Mouse (Mus musculus) stomach, embryonic 15.5 days (tissue): ENCODE data around the gene Smtnl1. TPM values are rescaled to one million over a fixed set of nuclear protein-coding genes. Genes with fewer than 3 reads are reported as not detected.
A peak's percentile ranks its signal among the peaks of the same experiment; 100 is the strongest.

Experiments used
- ATAC-seq: fragments of 200-750 bp; cut with Nextera tagmentation; 2 replicates; pipeline ENCODE4 v1.8.0; 2017; ENCODE audit warnings: low read depth, moderate number of reproducible peaks, moderate TSS enrichment; ENCODE audit not compliant: insufficient read depth, low FRiP score
- H3K27ac ChIP-seq: fragments of 300-500 bp; sonication (generic); 2 replicates; pipeline ENCODE4 v1.5.1; 2015; ENCODE audit warnings: mild to moderate bottlenecking, inconsistent platforms
- H3K27me3 ChIP-seq: fragments of 300-500 bp; sonication (generic); replicated peaks from 2 replicates; pipeline ENCODE4 v1.6.1; 2015; ENCODE audit warnings: inconsistent platforms
- H3K36me3 ChIP-seq: fragments of 300-500 bp; sonication (generic); 2 replicates; pipeline ENCODE4 v1.6.1; 2015; ENCODE audit warnings: inconsistent platforms
- H3K4me1 ChIP-seq: fragments of 300-500 bp; sonication (generic); 2 replicates; pipeline ENCODE4 v1.6.1; 2015; ENCODE audit warnings: inconsistent platforms
- H3K4me2 ChIP-seq: fragments of 300-500 bp; sonication (generic); 2 replicates; pipeline ENCODE4 v1.6.1; 2015; ENCODE audit warnings: mild to moderate bottlenecking, inconsistent platforms
- H3K4me3 ChIP-seq: fragments of 300-500 bp; sonication (generic); replicated peaks from 2 replicates; pipeline ENCODE4 v1.5.1; 2015; ENCODE audit warnings: inconsistent platforms
- H3K9ac ChIP-seq: fragments of 300-500 bp; sonication (generic); 2 replicates; pipeline ENCODE4 v1.6.1; 2015; ENCODE audit warnings: inconsistent platforms
- H3K9me3 ChIP-seq: fragments of 300-500 bp; sonication (generic); 2 replicates; pipeline ENCODE4 v1.6.1; 2016; ENCODE audit warnings: inconsistent platforms
- WGBS: fragments of 180-500 bp; shearing (Covaris S2); methylation state at CpG from one replicate; pipeline ENCODE4 v1.1.7; 2015; 5-methylcytosine and 5-hydroxymethylcytosine counted together
- polyA plus RNA-seq: library from polyadenylated mRNA; unstranded; fragments of >200 nt; fragmentation: Nextera tagmentation; extraction: Ambion mirVana; gene quantifications from 2 replicates; pipeline ENCODE4 v1.2.1, GENCODE M21; 2015

The Smtnl1 gene
- polyA plus RNA-seq, 1 experiment from 2014 or later = 0.08 TPM

GRCm38 (mm10) chr2:84851130-84852040 lies 28.9 kb upstream of the Smtnl1 start:
- 0 out of 2 replicates have a peak overlapping the region, but pooled peaks have one; percentile 35 for H3K27ac ChIP-seq
- H3K27me3 ChIP-seq = no peaks in the 10 kb centered on the region

DNA sequence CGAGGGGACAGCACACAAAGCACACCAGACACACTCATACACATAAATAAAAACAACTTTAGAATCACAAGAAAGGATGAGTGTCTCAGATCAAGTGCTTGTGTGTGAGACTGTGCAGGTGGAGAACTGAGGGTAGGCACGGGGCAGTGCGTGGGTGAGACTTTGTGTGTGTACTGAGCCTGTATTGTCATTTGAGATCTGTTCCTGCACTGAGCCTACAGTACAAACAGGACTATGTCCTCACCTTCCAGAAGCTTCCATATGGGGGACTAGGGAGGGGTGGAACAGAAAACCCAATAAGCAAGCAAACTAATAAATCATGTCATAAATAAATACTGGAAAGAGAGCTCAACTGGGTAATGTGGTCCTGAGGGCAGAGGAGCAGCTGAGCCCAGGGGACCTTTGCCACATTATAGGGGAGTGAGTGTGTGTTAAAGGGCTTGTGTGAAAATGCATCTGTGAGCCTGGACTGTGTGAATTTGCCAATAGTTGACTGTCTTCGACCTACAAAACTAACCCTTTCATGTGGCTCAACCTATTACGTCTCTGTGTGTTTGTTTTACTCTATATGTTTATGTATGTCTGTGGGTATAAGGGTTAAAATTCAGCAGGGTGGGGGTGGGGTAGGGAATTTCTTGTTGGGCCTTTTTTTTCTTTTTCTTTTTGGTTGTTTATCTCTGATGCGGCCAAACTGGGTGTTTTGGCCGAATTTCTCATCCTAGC lies 28.1 kb upstream of the Smtnl1 start:
- Histone ChIP-seq H3K4me3 (no peak overlapping the region), H3K27ac (0 out of 2 replicates have a peak overlapping the region, but pooled peaks have one; percentile 35), H3K9ac (no peak overlapping the region), H3K4me1 (0 out of 2 replicates have a peak, but pooled peaks cover 7% of the 10 kb centered on the region), H3K9me3 (no peaks in the 10 kb centered on the region), H3K4me2 (peak overlapping the region; percentile 44), H3K27me3 (no peaks in the 10 kb centered on the region), H3K36me3 (peaks cover 12% of the 10 kb centered on the region; the same call in 1 of the 2 replicates)
- ATAC-seq = peak; percentile 29; the same call in 1 of the 2 replicates
- 53% methylated on average over 7 of the region's 7 CpGs for WGBS

More at GRCm38 (mm10) chr2:84851130-84852040, 28.9 kb upstream of the Smtnl1 start:
- peak; percentile 81 for ATAC-seq
- Histone ChIP-seq H3K9ac (no peak overlapping the region), H3K4me3 (0 out of 2 replicates have a peak overlapping the region, but pooled peaks have one; percentile 14), H3K4me2 (peak overlapping the region; percentile 44), H3K36me3 (peaks cover 12% of the 10 kb centered on the region; the same call in 1 of the 2 replicates), H3K4me1 (0 out of 2 replicates have a peak, but pooled peaks cover 7% of the 10 kb centered on the region), H3K9me3 (no peaks in the 10 kb centered on the region)
- 41% methylated on average over 23 of the region's 23 CpGs for WGBS

GRCm38 (mm10) chr2:84845226-84845625 lies 22.8 kb upstream of the Smtnl1 start:
- no peak overlapping the region for H3K4me2 ChIP-seq
- 0 out of 2 replicates have a peak, but pooled peaks cover 5% of the 10 kb centered on the region for H3K36me3 ChIP-seq
- H3K4me1 ChIP-seq = peaks cover 14% of the 10 kb centered on the region
- no peak overlapping the region for H3K27ac ChIP-seq
- WGBS = 72% methylated on average over 1 of the region's 1 CpGs
- no peaks in the 10 kb centered on the region for H3K9me3 ChIP-seq
- no peak overlapping the region for H3K4me3 ChIP-seq
- H3K27me3 ChIP-seq = no peaks in the 10 kb centered on the region
- no peak overlapping the region for H3K9ac ChIP-seq
- ATAC-seq = no peak

- 74% methylated on average over 6 of the region's 6 CpGs for WGBS
- Histone ChIP-seq H3K9me3 (no peaks in the 10 kb centered on the region), H3K4me2 (no peak overlapping the region)
These were observed 21.2 kb upstream of the Smtnl1 start for GRCm38 (mm10) chr2:84843654-84844053.

DNA sequence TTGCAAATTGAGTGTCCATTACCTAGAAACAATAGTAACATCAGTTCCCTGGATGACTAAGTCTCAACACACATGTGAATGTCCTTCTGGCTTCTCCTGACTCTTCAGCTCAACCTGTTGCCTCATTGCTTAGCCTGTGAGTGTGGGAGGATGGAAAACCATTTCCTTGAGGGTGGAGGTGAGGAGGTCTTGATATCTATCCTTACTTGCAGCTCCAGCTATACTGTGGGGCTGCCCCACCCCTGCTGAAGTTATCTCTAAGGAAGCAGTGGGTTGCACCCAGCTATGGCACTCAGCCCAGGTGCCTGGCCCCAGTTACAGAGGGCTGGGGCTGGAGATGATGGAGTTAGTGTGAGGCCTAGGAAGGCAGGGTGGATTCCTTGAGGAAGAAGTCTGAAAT lies 19.5 kb upstream of the Smtnl1 start:
- Histone ChIP-seq H3K9me3 (no peaks in the 10 kb centered on the region), H3K27me3 (no peaks in the 10 kb centered on the region), H3K9ac (no peak overlapping the region), H3K36me3 (no peaks in the 10 kb centered on the region), H3K4me2 (peak overlapping the region; percentile 90; the same call in 1 of the 2 replicates), H3K4me1 (peaks cover 22% of the 10 kb centered on the region), H3K27ac (no peak overlapping the region), H3K4me3 (0 out of 2 replicates have a peak overlapping the region, but pooled peaks have one; percentile 70)
- ATAC-seq = peak; percentile 87

More at GRCm38 (mm10) chr2:84843654-84844053, 21.2 kb upstream of the Smtnl1 start:
- Histone ChIP-seq H3K27ac (no peak overlapping the region), H3K4me1 (peaks cover 18% of the 10 kb centered on the region), H3K27me3 (no peaks in the 10 kb centered on the region), H3K9ac (no peak overlapping the region), H3K4me3 (no peak overlapping the region), H3K36me3 (no peaks in the 10 kb centered on the region)
- no peak for ATAC-seq

- Histone ChIP-seq H3K27me3 (no peaks in the 10 kb centered on the region), H3K4me1 (peaks cover 22% of the 10 kb centered on the region), H3K27ac (peak overlapping the region; percentile 91), H3K9me3 (no peaks in the 10 kb centered on the region), H3K4me3 (peak overlapping the region; percentile 70), H3K4me2 (peak overlapping the region; percentile 90), H3K9ac (peak overlapping the region; percentile 84), H3K36me3 (no peaks in the 10 kb centered on the region)
- ATAC-seq = peak; percentile 10
- 3% methylated on average over 17 of the region's 17 CpGs for WGBS
These were observed 18.5 kb upstream of the Smtnl1 start for GRCm38 (mm10) chr2:84840748-84841563.

- WGBS = under 1% methylated on average over 54 of the region's 54 CpGs
- Histone ChIP-seq H3K4me1 (peaks cover 22% of the 10 kb centered on the region), H3K4me3 (peak overlapping the region; percentile 70), H3K27me3 (no peaks in the 10 kb centered on the region), H3K27ac (peak overlapping the region; percentile 91), H3K9ac (peak overlapping the region; percentile 84), H3K9me3 (no peaks in the 10 kb centered on the region), H3K4me2 (peak overlapping the region; percentile 90), H3K36me3 (no peaks in the 10 kb centered on the region)
- ATAC-seq = peak; percentile 78
These were observed 17.7 kb upstream of the Smtnl1 start for GRCm38 (mm10) chr2:84840016-84840747.

GRCm38 (mm10) chr2:84838993-84839980 lies 16.8 kb upstream of the Smtnl1 start:
- peaks cover 22% of the 10 kb centered on the region for H3K4me1 ChIP-seq
- no peaks in the 10 kb centered on the region for H3K9me3 ChIP-seq
- ATAC-seq = peak; percentile 32; the same call in 1 of the 2 replicates
- under 1% methylated on average over 47 of the region's 47 CpGs for WGBS
- H3K36me3 ChIP-seq = no peaks in the 10 kb centered on the region
- peak overlapping the region; percentile 91 for H3K27ac ChIP-seq
- peak overlapping the region; percentile 84 for H3K9ac ChIP-seq
- peak overlapping the region; percentile 90 for H3K4me2 ChIP-seq
- H3K27me3 ChIP-seq = no peaks in the 10 kb centered on the region
- peak overlapping the region; percentile 70 for H3K4me3 ChIP-seq

GRCm38 (mm10) chr2:84838593-84838949 lies 16.1 kb upstream of the Smtnl1 start, which contains the start of gene Slc43a1:
Gene Slc43a1, plus strand, starts transcription at chr2:84838850.
- H3K4me3 ChIP-seq = peak within 1 kb of the TSS; percentile 70
- peak within 1 kb of the TSS; percentile 90 for H3K4me2 ChIP-seq
- no peaks in the 10 kb centered on the region for H3K36me3 ChIP-seq
- whole genome bisulfite sequencing = 27% methylated on average over 10 of the region's 10 CpGs
- H3K4me1 ChIP-seq = peaks cover 22% of the 10 kb centered on the region
- H3K9ac ChIP-seq = peak within 1 kb of the TSS; percentile 84
- H3K9me3 ChIP-seq = no peaks in the 10 kb centered on the region
- no peaks in the 10 kb centered on the region for H3K27me3 ChIP-seq
- peak within 1 kb of the TSS; percentile 91 for H3K27ac ChIP-seq
- ATAC-seq = no peak
